Mouse (Mus musculus): ENCODE measurements at regions not wholly inside any gene's neighbourhood (a gene's known extent, or its start where the extent isn't known, plus 50 kb on each side); places are given as distances from the start of the nearest gene placed in this dataset.

- TF ChIP-seq MAFK (IDR thresholded peaks at IDR 0.05; ENCODE audit: insufficient read depth, low read depth, low read length) (no peak), ZNF384 (IDR thresholded peaks at IDR 0.05; ENCODE audit: low read depth, low read length) (no peak), ZC3H11A (IDR thresholded peaks at IDR 0.05; ENCODE audit: borderline replicate concordance, low read depth, low read length) (no peak), HCFC1 (IDR thresholded peaks at IDR 0.05; ENCODE audit: borderline replicate concordance, insufficient read depth, low read length) (no peak), CHD2 (IDR thresholded peaks at IDR 0.05; ENCODE audit: low read depth, low read length) (no peak)
These were observed 62.0 kb upstream of the Slc4a7 start for GRCm38 (mm10) chr14:14640023-14640441.
